8 mouse cellular contexts compared by ENCODE assay signal in genomic region chr8:79029396-79030325, GRCm38 (mm10). TPM values are rescaled to one million over a fixed set of nuclear protein-coding genes. Genes with fewer than 3 reads are reported as not detected.
DNase-seq lines count a peak whose midpoint lies in the region; ATAC-seq and TF ChIP-seq lines count a peak whose summit lies in the region.

No protein-coding gene starts in this region.

- H3K4me2 ChIP-seq in hindbrain, embryonic 11.5 days (replicated peaks; ENCODE audit: low read depth, low read length) = peak overlapping the region; percentile 86

- peaks cover 4% of the 10 kb centered on the region for H3K36me3 ChIP-seq in G1E (replicated peaks)
- no peaks in the 10 kb centered on the region for H3K36me3 ChIP-seq in hindbrain, embryonic 11.5 days (ENCODE audit: control insufficient read depth, insufficient read depth, low read length)

- peaks cover 12% of the 10 kb centered on the region for H3K9me3 ChIP-seq in G1E (replicated peaks)
- no peaks in the 10 kb centered on the region for H3K9me3 ChIP-seq in hindbrain, embryonic 11.5 days (ENCODE audit: control insufficient read depth, low read length)

- no peak for ATAC-seq in G1E (ENCODE audit: extremely low read depth, insufficient number of reproducible peaks, low FRiP score, poor library complexity, severe bottlenecking)
- ATAC-seq in frontal cortex, adult (ENCODE audit: low TSS enrichment) = peak; percentile 53
- ATAC-seq in hindbrain, embryonic 11.5 days (ENCODE audit: low FRiP score) = peak; percentile 86

- peak overlapping the region; percentile 100 for H3K27ac ChIP-seq in hindbrain, embryonic 11.5 days (ENCODE audit: low read depth, low read length)

- H3K4me3 ChIP-seq in G1E (ENCODE audit: low read depth, low read length) = peak overlapping the region; percentile 79
- peak overlapping the region; percentile 98 for H3K4me3 ChIP-seq in hindbrain, embryonic 11.5 days (ENCODE audit: low read depth, low read length)

- H3K9ac ChIP-seq in hindbrain, embryonic 11.5 days (ENCODE audit: low read depth, low read length) = peak overlapping the region; percentile 99

- H3K4me1 ChIP-seq in G1E (ENCODE audit: insufficient read depth, low read depth, low read length) = peaks cover 7% of the 10 kb centered on the region; the same call in 1 of the 2 replicates
- H3K4me1 ChIP-seq in hindbrain, embryonic 11.5 days (replicated peaks; ENCODE audit: control insufficient read depth, insufficient read depth, low read length) = peaks cover 4% of the 10 kb centered on the region; the same call in 1 of the 2 replicates

- peak; percentile 21 for DNase-seq in G1E (ENCODE audit: low spot score)
- peak; percentile 58 to 79 for DNase-seq in cerebellum, adult 18-20 months
- DNase-seq in hindbrain, embryonic 11.5 days (ENCODE audit: low spot score) = peak; percentile 83
- peak; percentile 51 to 69 for DNase-seq in layer of hippocampus, postnatal 25 days (ENCODE audit: extremely low spot score in 1 of 2, low spot score in 1 of 2)
- peak; percentile 83 for DNase-seq in lung, postnatal 10 days
- DNase-seq in retina, embryonic 14.5 days (ENCODE audit: low spot score) = peak; percentile 76
- peak; percentile 49 to 79 for DNase-seq in urinary bladder, adult 18-20 months (ENCODE audit: low spot score in 2 of 2)

- 2% methylated on average over 64 of the region's 99 CpGs for WGBS in hindbrain, embryonic 11.5 days

- TF ChIP-seq CTCF in G1E (IDR thresholded peaks at IDR 0.05; ENCODE audit: low read depth, low read length) = no peak

- H3K27me3 ChIP-seq in G1E (ENCODE audit: insufficient read depth, low read length) = peaks cover 2% of the 10 kb centered on the region; the same call in 1 of the 2 replicates
- no peaks in the 10 kb centered on the region for H3K27me3 ChIP-seq in hindbrain, embryonic 11.5 days (ENCODE audit: control insufficient read depth, insufficient read depth, low read length)

RNA-seq across cellular contexts. Expression of gene Zfp827, which starts 1.4 kb away (rescaled TPM):
- total RNA-seq in G1E (2014; fragmentation: Nextera tagmentation) (19.3 and 23.0 TPM in 2 replicates), G1E (2017) (2.7 and 3.1 TPM in 2 replicates)
- 2.4 and 3.2 TPM in 2 replicates for polyA plus RNA-seq in G1E (2012)
- polyA plus RNA-seq in hindbrain, embryonic 11.5 days (2014; fragmentation: Nextera tagmentation; extraction: Ambion mirVana) = 11.5 and 12.7 TPM in 2 replicates
- 10 to 100 TPM; 27.3 to 32.7 TPM for total RNA-seq in layer of hippocampus, postnatal 25 days (2021)

Comparison
In these comparisons a context has a peak if more than half of its experiments do, and no peak if none do; other contexts are left out.
1. DNase-seq: peak in every context shown above with its lines; median percentile 83 in hindbrain, embryonic 11.5 days; 83 in lung, postnatal 10 days; 76 in retina, embryonic 14.5 days; 68 in cerebellum, adult 18-20 months; 64 in urinary bladder, adult 18-20 months; 60 in layer of hippocampus, postnatal 25 days; 21 in G1E.